Mouse (Mus musculus) cerebellum, adult 11 months (tissue): ENCODE measurements around the gene Kctd11.
"Not testable (repeated sequence)": the region's sequence is repeated elsewhere in the genome, so short reads cannot be mapped to it uniquely, and the experiment has no call there.

Experiments used
- DNase-seq: peaks from one replicate; pipeline ENCODE4 v3.0.0; 2022

Gene Kctd11

DNA sequence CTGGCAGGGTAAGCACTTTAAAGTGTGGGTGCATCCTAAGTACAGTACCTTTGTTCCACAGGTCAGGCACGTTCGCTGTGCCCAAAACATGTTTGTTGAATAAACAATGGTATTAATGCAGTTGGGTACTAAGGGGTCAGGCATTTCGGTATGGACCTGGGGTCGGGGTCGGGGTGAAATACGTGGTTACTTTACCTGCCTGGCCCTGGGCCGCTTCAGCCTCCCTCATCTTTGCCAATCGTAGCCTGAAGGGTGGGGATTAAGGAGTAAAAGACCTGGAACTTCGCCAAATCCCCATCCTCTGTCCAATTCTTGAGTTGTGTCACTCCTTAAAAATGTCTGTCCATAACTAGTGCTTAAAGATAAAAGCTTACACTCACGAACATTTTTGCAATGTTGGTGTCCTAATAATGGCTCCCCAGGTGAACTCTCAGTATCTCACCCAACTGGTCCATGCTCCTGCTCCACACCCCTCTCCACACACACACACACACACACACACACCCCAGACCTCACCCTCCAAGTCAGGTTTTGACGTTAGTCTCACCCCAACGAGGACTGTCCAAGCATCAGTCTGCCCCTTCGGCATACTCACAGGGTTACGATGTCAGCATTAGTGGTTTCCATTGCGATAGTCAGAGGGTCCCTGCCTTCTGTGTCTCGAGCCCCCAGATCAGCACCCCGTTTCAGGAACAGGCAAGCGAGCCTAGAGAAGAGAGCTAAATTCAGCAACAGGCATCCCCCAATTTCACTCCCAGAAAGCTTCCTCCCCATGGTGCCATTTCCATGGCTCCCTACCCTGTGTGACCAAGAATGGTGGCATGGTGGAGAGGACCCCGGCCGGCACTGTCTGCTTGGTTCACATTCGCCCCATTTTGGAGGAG, 823 bp upstream of the Kctd11 start:
- DNase-seq = no peak

DNA sequence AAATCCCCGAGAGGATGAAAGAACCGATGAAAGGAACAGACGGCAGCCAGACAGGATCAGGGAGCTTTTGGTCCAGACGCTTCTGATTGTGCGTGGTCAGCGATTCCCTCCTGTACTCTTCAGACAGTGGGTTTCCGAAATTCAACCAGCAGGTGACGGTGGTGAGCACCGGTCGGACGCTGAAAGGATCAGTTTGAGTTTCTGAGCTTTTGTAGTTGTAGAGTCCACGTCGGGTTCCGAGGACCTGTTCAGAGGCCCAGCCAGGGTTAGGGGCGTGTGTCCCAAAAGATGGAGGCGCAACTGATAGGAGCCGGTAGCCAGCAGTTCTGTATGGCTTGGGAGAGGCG, 727 bp downstream of the Kctd11 start:
- DNase-seq = peak; percentile 36

DNA sequence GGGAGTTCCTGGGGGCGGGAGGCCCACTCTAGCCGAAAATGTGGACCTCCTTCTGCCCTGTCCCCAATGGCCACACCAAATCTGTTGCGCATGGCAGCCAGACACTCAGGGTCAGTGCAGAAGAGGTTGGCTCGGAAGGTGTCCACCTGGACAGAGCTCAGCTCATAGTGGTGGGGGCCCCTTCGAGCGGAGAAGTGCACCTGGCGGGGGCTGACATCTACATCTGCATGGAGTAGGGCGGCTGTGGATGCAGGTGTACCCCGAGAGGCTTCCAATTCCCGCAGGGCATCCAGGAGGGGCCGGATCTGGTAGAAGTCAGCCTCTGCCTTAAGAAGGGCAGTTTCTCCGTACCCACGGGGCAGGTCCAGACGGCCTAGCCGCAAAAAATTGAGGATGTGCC, 1.5 kb downstream of the Kctd11 start:
- no peak for DNase-seq

DNA sequence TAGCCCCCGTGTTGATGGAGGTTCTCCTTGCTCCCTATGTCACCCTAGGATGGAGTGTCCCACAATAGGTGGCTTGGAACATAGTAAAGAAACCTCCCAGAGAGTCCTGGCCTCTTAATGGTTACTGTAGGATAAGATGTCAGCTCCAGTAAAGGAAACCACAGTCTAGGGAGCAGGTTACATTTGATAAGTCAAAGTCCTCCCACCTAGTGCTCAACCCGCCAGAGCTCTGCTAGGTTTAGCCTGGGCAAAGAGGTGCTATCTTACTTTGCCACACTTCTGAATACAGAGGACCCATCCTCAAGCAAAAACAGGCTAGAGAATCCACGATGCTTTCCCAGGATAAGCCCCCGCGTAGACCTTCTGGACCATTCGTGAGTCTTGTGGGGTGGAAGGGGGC, 2.3 kb downstream of the Kctd11 start:
- no peak for DNase-seq

DNA sequence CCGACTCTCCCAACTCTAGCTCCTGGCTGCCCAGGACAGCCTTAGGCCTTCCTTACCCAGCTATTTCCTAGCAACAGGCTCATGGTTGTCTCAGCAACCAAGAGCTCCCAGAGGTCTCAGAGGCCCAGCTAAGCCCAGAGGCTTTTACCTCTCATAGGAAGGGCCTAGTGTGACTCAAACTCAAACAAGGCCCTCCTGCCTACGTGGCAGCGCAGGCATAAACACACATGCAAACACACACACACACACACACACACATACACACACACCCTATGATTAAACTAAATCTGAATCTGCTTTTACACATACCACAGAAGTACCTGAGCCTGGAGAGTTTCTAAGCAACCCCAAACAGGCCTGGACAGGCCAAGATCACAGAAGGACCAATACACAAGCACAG, 2.8 kb downstream of the Kctd11 start:
- no peak for DNase-seq

DNA sequence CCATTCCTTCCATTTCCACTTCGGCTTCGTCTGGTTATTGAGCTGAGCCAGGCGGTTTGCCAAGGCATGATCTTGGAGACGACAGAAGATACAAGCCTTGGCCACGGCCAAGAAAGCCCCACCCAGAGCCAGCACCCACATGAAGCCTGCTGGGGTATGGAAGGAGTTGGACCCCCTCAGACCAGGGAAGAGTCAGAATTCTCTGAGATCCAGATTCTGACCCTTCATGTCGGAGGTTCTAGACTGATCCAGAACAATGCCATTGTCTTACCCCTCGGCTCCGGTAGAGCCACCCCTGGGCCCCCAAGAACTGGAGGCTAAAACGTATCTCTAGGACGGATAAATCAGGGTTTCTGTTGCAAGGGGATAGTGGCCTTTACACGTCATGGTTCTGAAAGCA, 3.3 kb downstream of the Kctd11 start, which contains the start of gene Tmem95:
Tmem95 (minus strand) TSS at position 141 of the 400 bp plus-strand sequence.
- DNase-seq = no peak

DNA sequence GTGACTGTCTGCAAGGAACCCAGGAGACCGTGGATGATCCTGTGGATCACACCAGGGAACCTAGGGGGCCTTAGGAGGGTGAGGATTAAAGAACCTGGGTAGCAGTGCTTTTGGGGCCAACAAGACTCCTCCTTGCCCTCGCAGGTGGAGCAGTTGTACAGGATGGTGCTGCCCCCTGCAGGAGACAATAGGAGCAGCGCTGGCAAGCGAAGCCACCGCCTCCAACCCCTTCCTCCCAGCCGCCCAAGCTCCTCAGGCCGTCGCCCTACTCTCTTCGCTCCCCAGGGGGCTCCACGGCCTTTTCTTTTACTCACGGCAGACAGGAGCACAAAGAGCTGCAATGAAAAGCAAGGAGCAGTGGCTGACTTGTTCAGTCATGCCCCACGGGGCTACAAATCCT, 4.3 kb downstream of the Kctd11 start:
- peak; percentile 79 for DNase-seq

DNA sequence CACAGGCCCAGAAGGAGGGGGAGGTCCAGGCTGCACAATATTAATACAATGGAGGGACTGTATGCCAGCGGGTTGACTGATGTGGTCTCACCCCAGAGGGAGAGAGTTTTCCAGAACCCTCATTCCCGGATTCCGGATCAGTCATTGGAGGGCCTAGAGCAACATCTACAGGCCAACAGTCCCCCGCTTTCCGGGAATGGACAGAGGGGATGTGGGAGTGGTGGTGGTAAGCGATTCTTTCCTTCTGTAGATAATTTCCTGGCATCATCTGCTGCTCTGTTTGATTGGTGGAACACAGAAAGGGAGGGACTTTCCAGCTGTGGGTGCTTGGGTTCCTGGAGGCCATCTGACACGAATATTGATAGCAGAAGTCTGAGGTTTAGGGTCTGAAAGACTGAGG, 5.0 kb downstream of the Kctd11 start:
- DNase-seq = no peak

DNA sequence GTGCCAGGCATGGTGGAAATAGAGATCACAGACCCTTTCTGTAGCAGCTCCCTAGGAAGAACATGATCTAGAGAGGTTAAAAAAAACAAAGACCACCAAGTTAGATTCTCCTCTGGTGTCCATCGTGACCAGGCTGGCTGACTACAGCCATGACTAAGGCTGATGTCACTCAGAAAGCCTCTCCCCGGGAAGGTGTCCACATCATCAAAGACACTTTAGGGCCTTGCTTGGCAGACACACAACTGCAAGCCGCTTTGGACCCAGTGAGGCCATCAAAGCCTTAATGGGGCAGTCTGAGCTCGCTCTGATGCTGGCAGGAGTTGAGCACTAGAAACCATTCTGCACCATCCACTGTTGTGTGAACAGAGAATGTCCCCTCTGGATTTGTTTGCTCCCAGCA, 8.8 kb downstream of the Kctd11 start:
- no peak for DNase-seq

DNA sequence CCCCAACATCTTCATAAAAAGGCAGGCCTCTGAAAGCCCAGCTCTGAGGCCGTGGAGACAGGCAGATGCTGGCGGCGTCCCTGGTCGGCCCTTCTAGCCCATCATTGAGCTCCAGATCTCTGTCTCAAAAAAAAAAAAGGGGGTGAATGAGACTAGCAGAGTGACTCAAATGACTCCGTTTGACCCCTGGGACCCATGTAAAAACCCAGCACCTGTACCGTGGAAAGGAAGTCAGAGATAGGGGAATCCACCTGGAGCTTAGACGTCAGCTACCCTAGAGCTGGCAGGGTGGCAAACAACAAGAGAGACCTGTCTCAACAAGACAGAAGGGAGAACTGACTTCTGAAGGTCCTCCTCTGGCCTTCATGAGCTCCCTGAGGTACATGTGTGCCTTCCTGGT, 9.4 kb downstream of the Kctd11 start:
- DNase-seq = no peak

DNA sequence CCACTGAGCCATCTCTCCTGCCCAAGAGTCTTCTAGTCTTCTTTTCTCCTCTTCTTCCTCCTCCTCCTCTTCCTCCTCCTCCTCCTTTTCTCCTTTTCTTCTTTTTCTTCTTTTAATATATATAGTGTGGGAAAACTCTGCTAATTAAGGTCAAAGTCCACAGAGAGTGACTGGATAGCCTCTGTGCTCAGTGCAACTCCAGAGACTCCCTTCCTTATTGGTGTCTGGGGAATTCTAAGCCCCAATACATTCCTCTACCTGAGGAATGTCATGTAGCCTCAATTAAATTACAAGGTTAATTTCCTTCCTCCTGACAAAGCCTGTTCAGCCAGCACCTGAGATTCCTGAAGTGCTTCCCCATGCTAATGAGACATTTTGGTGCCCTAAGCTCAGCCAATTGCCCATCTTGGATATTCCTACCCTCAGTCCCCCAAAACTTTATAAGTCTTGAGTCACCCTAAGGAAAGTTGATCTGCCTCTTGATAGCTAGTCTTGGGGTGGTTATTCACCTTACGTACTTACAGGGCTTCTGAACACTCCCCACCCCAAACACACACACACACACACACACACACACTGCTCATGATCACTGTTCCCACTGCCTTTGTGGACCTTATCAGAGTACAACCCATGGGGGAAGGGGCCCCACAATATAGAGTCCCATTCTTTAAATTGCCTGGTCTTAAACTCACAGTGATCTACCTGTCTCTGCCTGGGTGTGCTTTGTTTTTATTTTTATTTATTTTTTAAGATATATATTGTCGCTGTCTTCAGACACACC, 10.7 kb downstream of the Kctd11 start:
- DNase-seq = no peak

DNA sequence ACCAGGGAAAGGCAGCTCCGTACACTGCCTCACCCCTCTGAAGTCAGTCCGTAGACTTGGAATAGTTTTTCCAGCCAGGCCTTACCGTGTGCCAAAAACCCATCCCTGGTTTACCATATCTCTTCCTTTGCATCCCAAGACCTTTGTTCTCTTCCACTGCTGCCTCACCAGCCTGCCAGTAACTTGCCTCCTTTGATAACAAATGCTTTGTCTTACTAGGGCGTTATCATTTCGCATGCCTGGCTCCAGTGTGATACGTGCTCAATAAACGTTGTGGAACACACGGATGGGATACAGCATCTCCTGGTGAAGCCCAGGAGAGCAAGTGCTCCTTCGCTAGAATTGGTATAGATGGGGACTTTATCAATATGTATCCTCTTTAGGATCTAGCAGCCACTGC, 13.9 kb downstream of the Kctd11 start:
- no peak for DNase-seq

DNA sequence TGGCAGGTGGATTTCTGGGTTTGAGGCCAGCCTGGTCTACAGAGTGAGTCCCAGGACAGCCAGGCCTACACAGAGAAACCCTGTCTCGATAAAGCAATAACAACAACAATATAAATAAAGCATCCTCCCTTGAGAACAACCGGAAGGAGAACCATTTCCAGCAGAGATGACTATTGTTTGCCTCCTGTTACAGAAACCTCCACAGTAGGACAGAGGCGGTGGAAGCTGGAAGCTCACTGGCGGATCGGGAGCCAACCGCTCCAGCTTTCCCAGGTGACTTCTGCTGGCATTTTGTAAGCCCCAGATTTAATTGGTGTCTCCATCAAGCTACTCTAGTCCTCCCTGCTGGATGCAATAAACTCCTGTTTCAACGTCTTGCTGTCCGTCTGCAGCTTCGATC, 15.6 kb downstream of the Kctd11 start:
- DNase-seq = no peak

DNA sequence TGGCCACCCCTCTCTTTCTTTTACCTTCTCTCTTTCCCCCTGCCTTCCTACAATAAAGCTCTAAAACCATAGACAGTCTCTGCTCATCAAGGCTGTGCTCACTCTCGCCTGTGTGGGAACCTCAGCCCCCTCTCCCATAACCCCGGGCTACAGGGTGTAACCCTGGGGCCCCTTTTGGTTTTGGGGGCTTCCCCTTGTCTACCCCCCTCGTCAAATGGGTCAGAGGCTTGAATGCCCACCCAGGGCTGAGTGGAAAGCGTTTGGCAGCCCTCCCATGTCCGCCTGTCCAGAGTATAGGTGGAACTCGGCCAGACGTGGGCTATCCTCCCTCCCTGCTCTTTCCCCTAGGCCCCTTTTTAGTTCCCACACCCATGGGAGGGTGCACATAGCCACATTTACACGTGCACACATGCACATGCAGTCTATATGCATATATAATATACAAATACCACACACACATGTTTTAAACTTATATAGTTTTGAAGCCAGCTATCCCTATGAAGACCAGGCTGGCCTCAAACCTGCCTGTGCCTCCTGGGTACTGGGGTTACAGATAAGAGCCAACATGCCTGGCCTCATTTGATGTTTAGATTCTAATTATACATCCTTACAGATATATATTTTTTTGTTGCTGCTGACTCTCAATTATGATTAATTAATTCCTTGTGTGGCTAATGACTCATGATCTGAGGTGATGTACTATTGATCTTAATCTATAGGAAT, 16.9 kb downstream of the Kctd11 start:
- DNase-seq = no peak

DNA sequence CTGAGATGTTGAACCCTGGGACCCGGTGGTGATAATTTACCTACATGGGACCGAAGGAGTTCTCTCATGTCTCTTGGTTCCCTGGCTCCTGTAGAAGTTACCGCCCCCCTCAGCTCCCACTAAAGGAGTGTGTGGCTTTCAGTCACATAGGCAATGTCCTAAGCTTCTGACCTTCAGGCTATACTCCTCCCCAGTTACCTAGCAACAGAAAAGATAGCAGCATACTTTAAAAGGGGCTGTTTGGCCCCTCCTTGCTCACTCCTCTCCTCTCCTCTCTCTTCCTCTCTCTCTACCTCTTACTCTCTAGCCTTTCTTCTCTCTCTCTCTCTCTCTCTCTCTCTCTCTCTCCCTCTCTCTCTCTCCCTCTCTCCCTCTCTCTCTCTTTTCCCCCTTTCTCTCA, 17.5 kb downstream of the Kctd11 start:
- DNase-seq = not testable (repeated sequence)

DNA sequence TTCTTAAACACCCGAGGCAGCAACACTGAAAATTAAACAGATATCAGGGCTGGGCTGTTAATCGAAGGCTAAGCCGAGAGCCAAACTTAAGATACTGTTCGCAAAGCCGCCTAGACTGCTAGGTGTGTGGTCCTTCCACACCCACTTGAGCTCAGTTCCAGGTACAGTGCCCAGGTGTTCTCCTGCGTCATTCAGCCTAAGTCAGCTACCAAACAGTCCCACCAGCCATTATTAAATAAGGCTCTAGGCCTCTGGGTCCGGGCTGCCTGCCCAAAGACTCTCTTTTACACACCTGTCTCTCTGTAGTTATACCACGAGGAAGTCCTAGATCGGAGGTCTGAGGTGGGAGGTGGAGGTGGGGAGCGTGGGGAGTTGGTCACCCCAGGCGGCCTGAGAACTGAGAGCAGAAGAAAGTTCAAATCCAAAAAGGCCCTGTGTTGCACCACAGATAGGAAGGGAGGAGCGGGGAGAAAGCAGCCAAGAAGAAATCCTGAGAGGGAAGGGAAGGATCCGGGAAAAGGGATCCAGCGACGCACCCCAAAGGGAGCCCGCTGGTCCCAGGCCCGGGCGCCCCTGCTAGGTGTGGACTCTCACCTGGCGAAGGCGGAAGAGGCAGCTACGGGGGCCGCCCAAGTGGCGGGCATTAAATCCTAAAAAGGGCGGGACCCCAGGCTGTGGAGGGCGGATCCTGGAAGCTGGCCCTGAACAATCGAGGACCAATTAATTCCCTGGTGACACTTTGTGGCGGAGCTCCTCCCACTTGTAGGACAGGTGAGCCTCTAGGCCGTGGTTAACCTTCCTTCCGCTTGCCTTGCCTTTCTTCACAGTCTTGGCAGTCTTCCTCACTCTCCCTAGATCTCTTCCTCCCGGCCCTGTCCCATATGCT, 22.9 kb downstream of the Kctd11 start, which contains the start of gene Tnk1:
Tnk1 (minus strand) TSS at position 618 of the 886 bp plus-strand sequence.
- no peak for DNase-seq

DNA sequence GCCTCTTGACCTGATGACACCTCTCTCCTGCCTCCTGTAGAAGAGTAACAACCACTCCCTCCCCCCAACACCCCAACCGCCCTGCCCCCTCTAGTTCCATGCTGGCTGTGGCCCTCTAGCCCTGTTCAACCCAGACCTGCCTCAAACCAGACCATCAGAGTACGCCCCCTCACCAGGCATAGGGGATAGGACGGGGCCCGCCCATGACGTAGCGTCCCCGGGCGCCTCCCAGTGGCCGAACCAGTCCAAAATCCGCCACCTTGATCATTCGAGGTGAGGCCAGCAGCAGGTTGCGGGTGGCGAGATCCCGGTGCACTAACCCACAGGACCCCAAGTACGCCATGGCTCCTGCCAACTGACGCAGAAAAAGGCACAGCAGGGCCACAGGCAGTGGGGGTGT, 25.9 kb downstream of the Kctd11 start:
- peak; percentile 48 for DNase-seq

DNA sequence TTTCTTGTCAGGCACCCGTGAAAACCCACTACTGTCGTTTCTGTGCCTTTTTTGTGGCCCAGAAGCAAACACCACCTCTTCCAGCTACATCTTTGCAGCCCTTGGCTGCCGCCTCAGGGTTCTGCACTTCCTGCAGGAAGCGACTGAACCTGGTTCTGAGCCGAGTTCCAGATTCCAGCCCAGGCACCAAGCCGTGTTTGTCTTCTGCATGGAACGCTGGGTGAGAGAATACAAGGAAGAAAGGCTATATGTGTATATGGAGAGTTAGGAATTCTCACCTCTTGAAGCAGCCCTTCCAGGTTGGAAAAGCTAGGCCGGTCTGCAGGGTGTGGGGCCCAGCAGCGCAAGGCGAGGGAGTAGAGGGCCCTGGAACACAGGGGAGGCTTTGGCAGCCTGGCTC, 26.5 kb downstream of the Kctd11 start:
- no peak for DNase-seq

DNA sequence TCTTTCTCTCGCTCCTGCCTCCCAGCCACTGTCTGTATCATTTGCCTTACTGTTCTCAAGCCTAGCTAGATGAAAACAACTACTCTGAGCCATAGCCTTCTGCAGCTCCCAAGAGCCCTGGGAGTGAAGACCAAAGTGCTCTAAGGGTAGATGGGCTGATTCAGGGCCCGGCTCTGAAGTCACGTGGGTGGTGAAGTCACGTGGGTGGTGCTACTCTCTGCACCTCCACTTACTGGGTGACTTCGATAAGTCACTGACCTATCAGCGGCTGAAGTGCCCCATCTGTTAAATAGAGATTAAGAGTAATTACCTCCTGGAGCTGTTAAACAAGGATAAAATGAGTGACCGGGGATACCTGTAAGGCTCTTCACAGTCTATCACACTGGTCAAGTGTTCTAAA, 27.2 kb downstream of the Kctd11 start:
- DNase-seq = no peak

DNA sequence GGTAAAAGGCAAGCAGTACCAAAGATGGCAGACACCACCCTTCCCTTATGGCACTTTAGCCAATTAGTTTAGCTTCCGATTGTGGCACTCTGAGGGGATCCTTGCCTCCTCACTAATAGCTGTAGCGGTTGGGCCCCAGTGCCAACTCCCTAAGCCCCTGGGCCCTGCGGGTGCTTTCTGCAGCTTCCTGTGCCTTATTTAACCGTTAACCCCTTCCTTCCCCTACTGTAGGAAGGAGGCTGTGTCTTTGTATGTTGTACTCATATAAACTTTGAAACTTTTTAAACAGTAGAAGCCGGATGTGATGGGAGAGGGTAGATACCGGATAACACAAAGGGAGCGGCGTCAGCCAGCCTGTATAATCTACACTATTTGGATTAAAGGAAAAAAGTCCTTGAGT, 30.5 kb downstream of the Kctd11 start:
- DNase-seq = no peak

DNA sequence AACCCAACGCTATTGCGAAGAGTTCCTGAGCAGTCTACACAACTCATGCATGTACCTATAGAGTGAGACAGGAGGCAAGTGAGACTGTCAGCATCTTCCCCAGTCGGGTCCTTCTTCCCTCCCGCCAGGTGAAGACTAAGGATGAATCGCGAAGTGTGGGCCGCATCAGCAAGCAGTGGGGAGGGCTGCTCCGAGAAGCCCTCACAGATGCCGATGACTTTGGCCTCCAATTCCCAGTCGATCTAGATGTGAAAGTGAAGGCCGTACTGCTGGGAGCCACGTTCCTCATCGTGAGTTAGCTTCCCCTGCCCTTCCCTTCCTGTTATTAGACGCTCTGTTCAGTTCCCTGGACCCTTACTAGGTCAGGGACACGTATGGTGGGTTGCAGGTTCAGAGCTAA, 31.3 kb downstream of the Kctd11 start:
- DNase-seq = no peak

DNA sequence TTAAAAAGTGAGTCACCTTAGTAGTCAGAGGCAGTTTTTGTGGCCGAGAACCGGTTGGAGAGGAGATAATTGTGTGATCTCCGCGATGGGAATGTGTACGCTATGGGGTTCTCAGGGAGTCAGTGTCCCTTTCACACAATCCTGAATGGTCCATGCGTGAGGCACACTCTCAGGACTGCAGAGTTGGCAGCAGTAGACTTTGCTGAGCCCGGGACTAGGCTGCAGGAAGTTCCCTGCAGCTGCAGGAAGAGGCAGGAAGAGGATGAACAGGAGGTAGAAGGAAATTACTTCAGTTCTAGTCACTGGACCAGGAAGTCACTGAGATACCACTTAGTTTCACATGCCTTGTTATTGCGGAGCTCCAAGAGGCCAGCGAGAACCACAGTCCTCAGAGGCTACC, 32.1 kb downstream of the Kctd11 start:
- DNase-seq = no peak

DNA sequence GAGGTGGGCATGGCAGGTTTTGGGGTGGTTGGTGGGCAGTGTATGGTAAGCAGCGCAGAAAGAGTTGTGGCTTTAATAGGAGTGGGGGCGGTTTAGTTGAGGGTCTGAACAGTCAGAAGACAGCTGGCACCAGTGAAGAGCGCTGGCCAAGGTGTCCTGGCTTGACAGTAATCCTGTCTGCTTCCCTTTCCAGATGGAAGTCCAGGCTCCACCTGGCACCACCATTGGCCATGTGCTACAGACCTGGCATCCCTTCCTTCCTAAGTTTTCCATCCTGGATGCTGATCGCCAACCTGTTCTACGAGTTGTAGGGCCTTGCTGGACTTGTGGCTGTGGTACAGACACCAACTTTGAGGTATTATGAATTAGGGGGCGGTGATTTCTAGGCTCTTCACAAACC, 33.2 kb downstream of the Kctd11 start:
- peak; percentile 66 for DNase-seq
